Mouse (Mus musculus) cortical plate, adult 2 months (tissue): Measurements from ENCODE around the gene 9330182L06Rik.

Experiments
- CTCF ChIP-seq: fragments of 200-500 bp; IDR thresholded peaks from 2 replicates; pipeline ENCODE4 v1.5.1; 2011; ENCODE audit warnings: mild to moderate bottlenecking, control low read depth, low read length; ENCODE audit not compliant: insufficient read depth; ENCODE audit errors: extremely low read depth
- POLR2A ChIP-seq: fragments of 200-500 bp; IDR thresholded peaks from 2 replicates; pipeline ENCODE4 v1.6.1; 2011; ENCODE audit warnings: mild to moderate bottlenecking, low read length, control low read depth; ENCODE audit not compliant: insufficient read depth; ENCODE audit errors: extremely low read depth

DNA sequence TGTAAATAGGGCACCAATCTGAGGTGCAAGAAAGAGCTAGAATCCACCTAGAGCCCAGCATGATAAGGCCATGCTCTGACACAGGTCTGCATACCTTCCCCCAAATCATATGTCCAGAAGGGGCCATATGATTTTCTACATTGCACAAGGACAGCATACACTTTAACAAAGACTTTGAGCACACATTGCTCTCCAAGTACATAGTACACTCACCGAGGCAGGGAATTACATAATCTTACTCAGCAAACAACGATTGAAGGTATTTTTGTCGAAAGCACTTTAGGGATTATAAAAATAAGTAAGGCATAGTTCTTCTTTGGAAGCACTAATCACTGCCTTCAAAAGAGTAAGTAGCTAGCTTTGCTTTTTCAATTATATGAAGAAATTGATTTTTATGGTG is 7.1 kb downstream of the 9330182L06Rik start:
- no peak for TF ChIP-seq POLR2A
- no peak for TF ChIP-seq CTCF
